Mouse (Mus musculus): ENCODE measurements around the gene Unc5cl.

The Unc5cl gene

DNA sequence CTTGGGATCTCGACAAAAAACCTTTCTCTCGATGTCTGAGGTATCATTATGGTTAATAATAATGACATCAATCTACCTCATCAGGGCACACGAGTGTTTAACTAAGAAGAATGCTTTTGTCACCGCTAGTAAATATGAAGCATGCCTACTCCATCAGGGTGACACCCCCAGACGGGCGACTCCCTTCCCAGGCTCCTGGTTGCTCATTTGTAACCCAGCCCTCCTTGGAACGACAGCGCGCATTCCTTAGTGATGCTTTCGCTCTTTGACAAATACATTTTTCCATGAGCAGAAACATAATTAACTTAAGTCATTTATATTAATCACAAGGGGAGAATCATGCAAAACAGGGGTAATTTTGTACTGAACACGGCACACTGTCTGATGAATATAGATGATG, 88.0 kb downstream of the Unc5cl start:
- no peak for DNase-seq

DNA sequence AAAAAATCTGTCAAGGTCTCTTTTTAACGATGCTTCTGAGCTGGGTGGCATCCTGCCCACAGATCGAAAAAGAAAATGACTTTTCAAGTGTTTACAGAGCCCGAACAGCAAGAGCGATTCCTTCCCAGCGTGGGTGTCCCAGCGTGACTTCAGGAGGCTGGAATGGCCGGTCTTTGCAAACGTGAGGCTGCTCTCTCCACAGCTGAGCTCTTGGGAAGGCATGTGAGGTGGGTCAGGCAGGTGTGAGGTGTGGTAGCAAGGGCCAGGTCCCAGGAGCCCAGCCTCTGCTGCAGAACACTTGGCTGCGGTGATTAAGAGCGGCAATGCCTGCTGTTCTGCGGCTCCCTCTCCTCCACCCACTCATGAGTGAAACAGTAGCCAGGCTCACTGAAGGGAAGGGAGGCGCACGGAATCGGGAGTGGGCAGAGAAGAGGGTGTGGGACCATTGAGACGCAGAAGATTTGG, 88.6 kb downstream of the Unc5cl start:
- DNase-seq, result no peak

DNA sequence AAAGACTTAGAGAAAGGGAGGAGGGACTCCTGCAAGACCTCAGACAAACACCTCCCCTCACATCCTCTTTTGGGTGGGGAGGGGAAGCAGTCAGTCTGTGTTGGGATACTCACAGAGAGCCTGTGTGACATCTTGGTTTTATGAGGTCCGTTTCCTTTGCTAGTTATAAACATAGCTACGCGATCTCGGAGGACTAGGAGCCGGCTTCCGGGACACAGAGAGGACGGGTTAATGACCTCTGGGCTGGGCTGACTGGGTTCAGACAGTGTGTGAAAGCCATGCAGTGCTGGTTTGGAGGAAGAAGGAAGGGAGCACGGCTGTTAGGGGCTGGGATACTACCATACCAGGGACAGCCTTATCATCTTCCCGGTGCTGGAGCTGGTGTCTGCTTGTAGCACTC, 90.0 kb downstream of the Unc5cl start:
- DNase-seq, result no peak

DNA sequence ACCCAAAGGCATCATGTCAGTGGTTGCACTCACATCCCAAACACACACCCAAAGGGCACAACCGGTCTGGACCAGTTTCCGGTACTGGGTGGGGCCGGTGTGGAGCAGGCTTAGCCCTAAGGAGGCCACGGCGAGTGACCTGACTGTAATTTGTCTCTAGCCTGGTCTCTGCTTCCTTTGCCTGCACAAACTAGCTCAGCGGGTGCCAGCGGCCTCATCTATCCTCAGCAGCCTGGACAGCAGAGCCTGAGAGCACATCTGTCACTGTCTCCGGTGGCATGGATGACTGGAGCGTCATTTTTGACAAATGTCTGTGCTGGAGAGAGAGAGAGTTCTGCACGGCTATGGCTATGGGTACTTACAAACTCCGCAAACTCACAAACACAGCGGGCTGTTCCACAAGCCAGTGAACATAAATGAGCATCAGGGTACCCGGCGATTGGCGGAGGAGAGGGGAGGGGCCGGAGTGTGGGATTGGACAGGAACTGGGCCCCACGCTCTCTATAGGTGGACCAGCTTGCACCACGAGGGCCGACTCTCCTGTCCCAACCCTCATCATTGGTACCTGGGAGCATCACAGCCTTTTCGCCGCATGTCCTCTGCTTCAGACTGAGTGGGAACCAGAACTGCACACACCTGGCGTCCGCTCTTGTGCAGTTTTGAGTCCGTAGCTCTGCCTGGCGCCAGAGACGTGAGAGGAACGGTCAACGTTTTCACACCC, 90.7 kb downstream of the Unc5cl start:
- no peak for DNase-seq

DNA sequence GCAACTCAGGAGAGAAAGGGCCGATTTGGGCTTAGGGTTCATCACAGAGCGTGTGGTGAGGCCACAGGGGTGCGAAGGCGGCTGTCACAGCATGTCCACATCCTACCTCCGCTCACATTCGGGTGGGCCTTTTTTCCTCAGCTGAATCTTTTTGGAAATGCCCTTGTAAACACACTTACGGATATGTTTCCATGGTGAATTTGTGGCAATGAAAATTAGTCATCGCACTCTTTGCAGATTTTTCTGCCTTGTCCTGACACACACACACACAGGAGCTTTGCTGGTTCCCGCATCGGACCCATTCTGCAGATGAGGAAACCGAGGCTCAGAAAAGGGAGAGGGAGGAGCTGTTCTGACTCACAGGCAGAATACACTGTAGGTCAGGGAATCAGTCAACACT, 91.3 kb downstream of the Unc5cl start:
- DNase-seq, result no peak

DNA sequence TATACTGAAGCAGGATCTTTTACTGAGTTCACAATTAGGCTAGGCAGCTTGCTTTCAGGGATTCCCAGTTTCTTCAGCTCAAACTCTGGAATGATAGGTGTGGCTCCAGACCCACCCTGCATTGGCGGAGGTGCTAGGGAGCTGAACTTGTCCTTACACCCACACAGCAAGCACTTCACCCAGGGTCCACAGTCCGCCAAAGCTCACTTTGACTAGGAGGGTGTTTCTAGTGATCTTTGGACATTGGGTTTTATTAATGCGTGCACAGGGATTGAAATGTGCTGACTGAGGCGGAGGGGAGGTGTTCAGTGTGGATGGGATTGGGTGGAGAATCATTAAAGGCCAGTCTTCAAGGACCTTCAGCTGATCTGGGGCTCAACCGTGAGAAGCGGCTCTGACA, 93.0 kb downstream of the Unc5cl start:
- no peak for DNase-seq

DNA sequence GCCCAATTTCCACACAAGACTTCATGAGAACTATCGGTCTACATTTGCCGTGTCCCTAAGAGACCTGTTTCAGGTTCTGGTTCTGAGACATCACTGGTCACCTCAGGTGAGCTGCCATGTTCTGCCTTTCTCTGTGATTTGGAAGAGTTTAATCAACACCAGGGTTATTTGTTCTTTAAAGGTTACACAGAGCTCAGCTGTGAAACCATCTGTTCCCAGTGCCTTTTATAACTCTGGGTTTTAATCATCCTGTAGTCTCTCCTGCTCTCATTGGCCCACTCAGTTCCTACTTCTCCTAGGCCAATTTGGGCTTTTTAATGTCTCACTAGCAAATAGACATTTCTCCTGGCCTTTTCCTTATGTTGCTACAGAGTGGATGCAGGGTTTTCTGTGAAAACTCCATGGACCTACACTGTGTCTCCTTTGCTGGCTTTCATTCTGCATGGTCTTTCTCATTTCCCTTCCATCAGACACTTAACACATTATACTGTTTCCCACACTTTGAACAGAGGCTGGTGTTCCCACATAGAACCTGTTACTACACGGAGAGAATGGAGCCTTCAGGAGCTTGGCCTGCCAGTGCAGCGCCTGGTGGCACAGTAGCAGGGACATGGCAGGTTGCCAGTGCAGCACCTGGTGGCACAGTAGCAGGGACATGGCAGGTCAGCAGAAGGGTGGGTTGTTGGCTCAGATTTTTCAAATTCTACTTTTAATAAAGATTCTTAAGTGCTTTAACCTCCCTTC, 97.3 kb downstream of the Unc5cl start:
- DNase-seq, result no peak

DNA sequence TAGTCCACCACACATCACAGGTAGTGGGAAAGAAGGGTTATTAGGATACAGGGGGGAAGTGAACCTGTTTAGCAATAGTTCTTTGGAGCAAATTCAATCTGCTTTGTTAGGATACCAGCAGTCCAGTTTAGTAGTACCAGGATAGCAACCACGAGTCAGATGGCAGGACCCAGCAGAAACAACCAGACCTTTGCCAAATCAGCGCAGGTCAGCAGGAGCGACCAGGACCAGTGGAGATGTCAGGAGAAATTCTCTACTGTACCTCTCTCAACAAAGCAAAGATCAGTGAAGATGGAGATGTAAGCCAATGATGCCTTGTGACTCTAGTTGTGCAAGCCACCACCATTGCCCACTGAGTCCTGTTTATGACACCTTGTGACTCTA, 97.8 kb downstream of the Unc5cl start:
- DNase-seq, result no peak

DNA sequence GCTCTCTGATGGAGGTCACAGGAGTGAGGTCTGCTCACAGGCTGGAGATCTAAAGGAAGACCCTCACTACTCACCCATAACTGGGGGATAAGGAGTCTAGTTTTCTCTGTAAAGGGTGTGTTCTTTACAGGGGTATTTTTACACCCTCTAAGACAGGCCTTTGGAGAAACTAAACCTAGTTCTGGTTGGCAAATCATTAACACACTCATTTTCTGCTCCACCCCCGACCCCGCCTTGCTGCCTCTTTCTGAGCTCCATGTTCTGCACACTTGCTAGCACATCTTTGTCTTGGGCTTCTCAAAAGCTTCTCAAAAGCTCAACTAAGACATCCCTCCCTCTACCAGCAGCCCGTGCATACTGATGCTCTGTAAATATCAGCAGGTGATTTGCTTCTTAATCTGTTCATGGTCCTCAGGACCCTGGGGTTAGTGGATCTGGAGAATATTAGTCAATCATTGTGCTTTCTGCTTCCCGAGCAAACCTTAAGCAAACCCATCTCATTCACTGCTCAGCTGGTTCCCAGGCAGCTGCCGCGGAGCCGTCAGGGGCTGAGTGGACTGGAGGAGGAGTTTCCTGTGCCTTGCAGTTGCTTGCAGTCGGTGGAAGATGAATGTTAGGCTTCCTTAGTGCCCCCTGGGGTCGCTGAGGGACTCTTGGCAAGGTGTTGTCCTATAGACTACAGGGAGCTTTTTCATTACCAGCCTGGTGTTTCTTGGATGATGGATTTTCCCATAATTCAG, 101.7 kb downstream of the Unc5cl start:
- no peak for DNase-seq

DNA sequence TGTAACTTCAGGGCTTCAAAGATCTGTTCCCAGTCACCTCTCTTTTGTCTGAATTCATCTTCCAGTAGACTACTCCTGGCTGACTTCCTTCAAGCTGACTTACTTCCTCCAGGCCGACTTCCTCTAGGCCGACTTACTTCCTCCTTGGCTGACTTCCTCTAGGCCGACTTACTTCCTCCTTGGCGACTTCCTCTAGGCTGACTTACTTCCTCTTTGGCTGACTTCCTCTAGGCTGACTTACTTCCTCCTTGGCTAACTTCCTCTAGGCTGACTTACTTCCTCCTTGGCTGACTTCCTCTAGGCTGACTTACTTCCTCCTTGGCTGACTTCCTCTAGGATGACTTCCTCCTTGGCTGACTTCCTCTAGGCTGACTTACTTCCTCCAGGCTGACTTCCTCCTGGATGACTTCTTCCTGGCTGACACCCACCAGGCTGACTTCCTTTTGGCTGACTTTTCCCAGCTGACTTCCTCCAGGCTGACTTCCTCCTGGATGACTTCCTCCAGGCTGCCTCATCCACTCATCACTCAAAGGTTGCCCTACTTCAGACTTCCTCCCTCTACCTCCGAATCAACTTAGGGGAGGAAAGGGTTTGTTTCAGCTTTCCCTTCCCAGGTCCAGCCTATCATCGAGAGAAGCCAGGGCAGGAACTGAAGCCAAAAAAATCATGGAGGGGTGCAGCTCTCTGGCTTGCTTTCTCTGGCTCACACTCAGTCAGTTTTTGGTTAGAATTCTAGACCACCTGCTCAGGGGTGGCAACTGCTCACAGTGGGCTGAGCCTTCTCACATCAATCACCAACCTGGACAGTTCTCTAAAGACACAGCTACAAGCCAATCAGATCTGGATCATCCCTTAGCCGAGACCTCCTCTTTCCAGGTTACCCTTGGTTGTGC, 103.4 kb downstream of the Unc5cl start:
- no peak for DNase-seq

DNA sequence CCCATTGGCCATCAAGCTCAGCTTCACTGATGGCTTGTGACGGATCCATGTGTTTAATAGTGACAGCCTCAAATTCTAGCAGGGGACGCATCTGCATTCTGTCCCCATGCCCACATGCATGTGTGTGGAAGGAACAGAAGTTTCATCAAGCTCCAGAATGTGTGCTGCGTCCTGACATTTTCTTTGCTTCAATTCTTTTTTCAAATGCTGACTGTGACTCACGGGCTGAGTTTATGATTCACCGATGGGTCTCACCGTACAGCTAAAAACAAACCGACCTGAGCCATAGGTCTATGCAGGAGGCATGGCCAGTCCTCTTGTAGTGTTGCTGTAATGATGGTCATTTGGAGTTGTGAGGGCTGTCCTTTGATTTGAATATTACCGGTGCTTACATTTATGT, 110.2 kb downstream of the Unc5cl start:
- no peak for DNase-seq

DNA sequence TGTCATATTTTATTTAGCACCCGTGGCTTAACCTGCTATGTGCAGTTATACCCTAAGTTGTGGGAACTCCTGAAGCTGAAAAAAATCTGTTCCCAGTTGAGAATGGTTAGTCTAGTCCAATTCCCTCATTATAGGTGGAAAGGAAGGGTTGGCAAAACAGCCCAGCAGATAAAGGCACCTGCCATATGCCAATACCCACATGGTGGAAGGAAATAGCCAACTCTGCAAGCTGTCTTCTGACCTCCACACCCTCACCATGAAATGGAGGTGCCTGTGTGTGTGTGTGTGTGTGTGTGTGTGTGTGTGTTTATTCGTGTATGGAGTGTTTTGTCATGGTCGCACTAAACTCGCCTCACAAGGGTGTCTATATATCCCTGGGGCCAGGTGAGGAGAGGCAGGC, 115.0 kb downstream of the Unc5cl start:
- no peak for DNase-seq

DNA sequence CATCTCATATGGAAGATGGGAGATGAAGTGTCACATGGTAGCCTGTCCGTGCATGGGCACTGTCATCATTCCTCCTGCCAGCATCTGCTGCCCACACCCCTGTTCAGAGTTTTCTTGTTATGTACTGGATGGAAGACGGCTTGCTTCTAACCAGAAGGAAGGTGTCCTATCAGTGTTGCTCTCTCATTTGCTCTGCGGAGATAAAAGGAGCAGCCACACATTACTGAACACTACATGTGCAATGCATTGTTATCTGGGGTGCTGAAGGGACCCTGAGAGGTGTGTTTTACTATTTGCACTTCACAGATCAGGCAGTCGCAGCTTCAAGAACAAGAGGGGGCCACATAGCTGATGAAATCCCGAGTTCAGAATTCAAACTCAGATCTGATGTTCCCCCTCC, 126.5 kb downstream of the Unc5cl start:
- DNase-seq, result no peak

DNA sequence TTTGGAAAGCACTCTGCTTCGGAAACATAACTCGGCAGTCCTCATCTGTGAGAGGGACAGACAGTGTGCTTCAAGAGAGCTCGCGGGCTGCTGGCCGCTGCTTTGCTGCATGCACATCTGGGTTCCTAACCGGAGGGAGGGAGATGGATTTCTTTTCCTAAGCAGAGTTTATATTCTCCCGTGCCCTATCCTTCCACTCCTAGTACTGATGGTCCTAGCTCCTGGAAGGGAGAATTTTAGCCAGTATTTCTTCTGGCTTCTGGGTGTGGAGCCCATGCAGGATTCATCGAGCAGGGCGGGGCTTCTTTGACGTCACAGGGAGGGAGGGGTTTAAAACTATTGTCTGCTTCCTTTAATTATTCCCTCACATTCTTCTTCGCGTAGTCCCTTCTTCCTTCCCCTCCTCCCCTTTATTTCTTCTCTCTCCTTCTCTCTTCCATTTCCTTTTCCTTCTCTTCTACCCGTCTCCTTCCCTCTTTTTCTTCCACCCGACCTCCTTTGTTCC, 127.8 kb downstream of the Unc5cl start:
- no peak for DNase-seq

DNA sequence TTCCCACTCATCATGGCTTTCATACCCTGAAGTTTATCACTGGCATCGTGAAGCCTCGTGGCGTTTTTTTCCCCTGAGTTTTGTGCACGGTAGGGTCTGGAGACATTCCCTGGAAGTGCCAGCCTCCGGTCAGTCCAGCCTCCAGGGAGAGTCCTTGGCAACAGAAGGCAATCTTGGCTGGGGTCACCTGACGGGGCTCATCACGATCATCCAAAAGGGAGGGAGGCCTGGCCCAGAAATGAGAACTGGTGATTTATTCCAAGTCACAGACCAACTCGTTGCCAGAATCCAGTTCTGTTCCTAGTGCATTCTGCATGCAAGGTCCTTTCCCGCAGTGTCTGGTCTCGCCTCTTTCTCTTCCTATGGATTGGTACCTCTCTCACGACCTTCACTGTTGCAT, 128.7 kb downstream of the Unc5cl start:
- DNase-seq, result no peak

DNA sequence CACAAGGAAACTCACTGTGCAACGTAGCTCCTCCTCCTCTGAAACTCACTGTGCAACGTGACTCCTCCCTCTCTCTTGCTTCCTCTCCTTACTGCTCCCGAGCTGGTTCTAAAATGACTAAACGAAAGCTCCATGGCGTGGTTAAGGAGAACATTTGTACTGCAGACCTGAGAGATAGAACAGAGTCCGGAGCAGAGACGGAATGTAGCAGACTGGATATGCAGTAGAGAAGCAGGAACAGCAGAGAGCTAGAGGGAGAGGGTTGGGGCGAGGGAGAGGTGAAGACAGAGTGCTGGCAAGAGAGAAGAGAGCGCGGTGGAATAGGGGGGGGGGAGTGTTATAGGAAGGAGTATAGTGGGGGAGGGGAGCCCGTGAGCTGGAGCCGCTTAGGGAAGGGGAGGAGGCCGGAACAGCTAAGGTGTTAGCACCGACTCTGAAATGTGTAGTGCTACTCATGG, 131.2 kb downstream of the Unc5cl start:
- peak in 1 of 2 experiments; percentile 17 for DNase-seq

DNA sequence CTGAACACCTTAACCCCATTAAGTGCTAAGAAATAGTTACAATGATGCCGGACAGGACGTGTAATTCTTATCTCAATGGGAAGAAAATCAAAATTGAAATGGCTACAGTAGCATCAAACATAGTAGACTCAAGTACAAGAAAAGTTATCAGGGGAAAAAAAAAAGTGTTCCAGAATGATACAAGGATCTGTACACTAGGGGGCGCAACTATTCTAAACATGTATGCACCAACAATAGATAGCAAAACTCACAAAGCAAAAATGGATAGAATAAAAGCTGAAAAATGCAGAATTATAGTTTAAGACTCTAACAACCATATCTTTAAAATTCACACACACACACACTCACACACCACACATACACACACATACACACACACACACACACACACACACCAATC, 134.0 kb downstream of the Unc5cl start:
- no peak for DNase-seq

Data from thymus, adult 18-20 months (tissue).